13 mouse cellular contexts compared by ENCODE assay signal in the genomic region with DNA sequence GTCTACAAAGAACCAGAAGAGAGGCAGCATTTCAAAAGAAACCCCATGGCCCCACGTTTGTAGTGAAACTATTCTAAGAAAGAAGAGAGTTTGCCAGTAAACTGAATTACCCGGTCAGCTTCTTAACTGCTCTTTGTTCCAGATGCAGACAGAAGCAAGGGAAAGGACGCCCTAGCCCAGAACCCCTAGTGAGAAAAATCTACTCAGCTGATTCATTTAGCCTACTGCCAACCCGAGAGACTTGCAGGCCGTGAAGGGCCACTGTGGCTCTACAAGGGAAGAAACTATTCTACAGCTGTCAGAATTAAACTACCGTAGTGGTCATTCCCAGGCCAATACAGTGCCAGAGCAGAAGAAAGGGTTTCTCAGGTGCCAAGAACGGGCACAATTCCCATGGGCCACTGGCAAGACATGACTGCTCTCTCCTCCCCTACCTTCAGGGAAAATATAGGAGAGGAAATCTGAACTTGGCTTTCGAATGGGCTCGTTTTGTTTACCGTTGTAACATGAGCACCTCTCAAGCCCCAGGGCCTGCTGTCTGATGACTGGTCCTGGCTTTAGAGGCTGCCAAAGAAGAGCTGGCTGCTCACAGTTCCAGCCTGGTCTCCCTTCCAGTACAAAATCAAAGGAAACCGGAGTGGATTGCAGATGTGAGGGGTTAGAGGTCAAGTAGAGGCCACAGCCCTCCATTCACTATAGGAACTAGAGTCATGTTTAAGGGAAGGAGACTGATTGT.
DNase-seq lines count a peak whose midpoint lies in the region; ATAC-seq and TF ChIP-seq lines count a peak whose summit lies in the region.
"Had no signal": no experiment of that assay in that cellular context is flagged by ENCODE, and none has a peak within 500 bp of the region (broad histone marks: within the 10 kb centered on the region; RNA-seq: fewer than 3 reads in every experiment).

No protein-coding gene starts in this region.

- no peak for TF ChIP-seq CTCF in intestine, postnatal 0 days (IDR thresholded peaks at IDR 0.05; ENCODE audit: low read depth)

- H3K27ac ChIP-seq in embryonic facial prominence, embryonic 14.5 days (replicated peaks; ENCODE audit: low read depth, low read length), result peak overlapping the region; percentile 50; the same call in 1 of the 2 replicates
- no peak overlapping the region for H3K27ac ChIP-seq in intestine, postnatal 0 days (ENCODE audit: low read depth, low read length)

- 10% methylated on average over 11 of the region's 11 CpGs for WGBS in embryonic facial prominence, embryonic 14.5 days
- 56% methylated on average over 11 of the region's 11 CpGs for WGBS in intestine, postnatal 0 days

- H3K27me3 ChIP-seq in embryonic facial prominence, embryonic 14.5 days (replicated peaks; ENCODE audit: control insufficient read depth, insufficient read depth, low read length), result no peaks in the 10 kb centered on the region
- no peaks in the 10 kb centered on the region for H3K27me3 ChIP-seq in intestine, postnatal 0 days (replicated peaks; ENCODE audit: control insufficient read depth, insufficient read depth, low read length)

- H3K4me3 ChIP-seq in embryonic facial prominence, embryonic 14.5 days (ENCODE audit: low read depth, low read length), result no peak overlapping the region
- H3K4me3 ChIP-seq in intestine, postnatal 0 days (ENCODE audit: low read depth, low read length), result no peak overlapping the region
- H3K4me3 ChIP-seq: myocyte had no signal

- peak; percentile 30 for DNase-seq in gastrocnemius, adult 18-20 months (ENCODE audit: low spot score)
- DNase-seq in gastrocnemius, postnatal 10 days, result no peak
- DNase-seq in 3T3-L1 (ENCODE audit: low read depth, low spot score), result peak; percentile 91
- peak; percentile 85 for DNase-seq in embryonic facial prominence, embryonic 14.5 days (ENCODE audit: low spot score)
- DNase-seq in lung, adult 18-20 months, result peak; percentile 42 to 61
- no peak for DNase-seq in urinary bladder, postnatal 36 days (ENCODE audit: low spot score in 2 of 2)
- DNase-seq in cerebellum, postnatal 25 days, result no peak
- DNase-seq: cerebellum, adult 11-12 months; kidney, adult 18-20 months; right cerebral cortex, postnatal 4 days had no signal

- peak overlapping the region; percentile 11; the same call in 1 of the 2 replicates for H3K4me2 ChIP-seq in embryonic facial prominence, embryonic 14.5 days (ENCODE audit: low read depth, low read length)
- no peak overlapping the region for H3K4me2 ChIP-seq in intestine, postnatal 0 days (replicated peaks; ENCODE audit: low read depth)
- H3K4me2 ChIP-seq: heart, embryonic 11.5 days had no signal

- ATAC-seq in embryonic facial prominence, embryonic 14.5 days (ENCODE audit: low read depth), result peak; percentile 79
- ATAC-seq in intestine, postnatal 0 days, result no peak

- H3K4me1 ChIP-seq in embryonic facial prominence, embryonic 14.5 days (ENCODE audit: control insufficient read depth, insufficient read depth, low read length), result peaks cover 25% of the 10 kb centered on the region
- H3K4me1 ChIP-seq in intestine, postnatal 0 days (replicated peaks; ENCODE audit: control insufficient read depth, insufficient read depth, low read length), result no peaks in the 10 kb centered on the region

- no peaks in the 10 kb centered on the region for H3K9me3 ChIP-seq in embryonic facial prominence, embryonic 14.5 days (ENCODE audit: control insufficient read depth, low read length)
- H3K9me3 ChIP-seq in intestine, postnatal 0 days (ENCODE audit: control insufficient read depth), result no peaks in the 10 kb centered on the region

- H3K36me3 ChIP-seq in embryonic facial prominence, embryonic 14.5 days (ENCODE audit: control insufficient read depth, insufficient read depth, low read length), result no peaks in the 10 kb centered on the region
- no peaks in the 10 kb centered on the region for H3K36me3 ChIP-seq in intestine, postnatal 0 days (ENCODE audit: control insufficient read depth, insufficient read depth)

- no peak overlapping the region for H3K9ac ChIP-seq in embryonic facial prominence, embryonic 14.5 days (ENCODE audit: low read depth, low read length)
- no peak overlapping the region for H3K9ac ChIP-seq in intestine, postnatal 0 days (ENCODE audit: low read depth, low read length)

Comparison
In these comparisons a context has a peak if more than half of its experiments do, and no peak if none do; other contexts are left out.
1. DNase-seq: peak in gastrocnemius, adult 18-20 months (single experiment), 3T3-L1 (single experiment), embryonic facial prominence, embryonic 14.5 days (single experiment) and lung, adult 18-20 months (2 of 2); none in gastrocnemius, postnatal 10 days (single experiment), urinary bladder, postnatal 36 days (0 of 2) and cerebellum, postnatal 25 days (0 of 2).